Mouse (Mus musculus) intestine, postnatal 0 days (tissue): ENCODE results near the gene Pigu. TPM values are rescaled to one million over a fixed set of nuclear protein-coding genes. Genes with fewer than 3 reads are reported as not detected.
A peak's percentile ranks its signal among the peaks of the same experiment; 100 is the strongest.

ENCODE experiments used
- ATAC-seq: fragments of 200-750 bp; cut with Nextera tagmentation; 2 replicates; pipeline ENCODE4 v1.8.0; 2017; ENCODE audit warnings: mild to moderate bottlenecking, moderate TSS enrichment, moderate library complexity
- H3K27ac ChIP-seq: fragments of 300-500 bp; sonication (generic); 2 replicates; pipeline ENCODE4 v1.5.1; 2014; ENCODE audit warnings: mild to moderate bottlenecking, low read depth, low read length, moderate library complexity
- H3K27me3 ChIP-seq: fragments of 300-500 bp; sonication (generic); replicated peaks from 2 replicates; pipeline ENCODE4 v1.6.1; 2014; ENCODE audit warnings: low read length, mixed read lengths; ENCODE audit not compliant: control insufficient read depth, insufficient read depth
- H3K36me3 ChIP-seq: fragments of 300-500 bp; sonication (generic); 2 replicates; pipeline ENCODE4 v1.6.1; 2014; ENCODE audit warnings: mild to moderate bottlenecking, moderate library complexity; ENCODE audit not compliant: control insufficient read depth, insufficient read depth
- H3K4me1 ChIP-seq: fragments of 300-500 bp; sonication (generic); replicated peaks from 2 replicates; pipeline ENCODE4 v1.6.1; 2014; ENCODE audit warnings: antibody characterized with exemption, low read length, mixed read lengths; ENCODE audit not compliant: control insufficient read depth, insufficient read depth
- H3K4me2 ChIP-seq: fragments of 300-500 bp; sonication (generic); replicated peaks from 2 replicates; pipeline ENCODE4 v1.6.1; 2014; ENCODE audit warnings: low read depth, mild to moderate bottlenecking, moderate library complexity
- H3K4me3 ChIP-seq: fragments of 300-500 bp; sonication (generic); 2 replicates; pipeline ENCODE4 v1.5.1; 2014; ENCODE audit warnings: low read depth, low read length
- H3K9ac ChIP-seq: fragments of 300-500 bp; sonication (generic); 2 replicates; pipeline ENCODE4 v1.6.1; 2014; ENCODE audit warnings: mild to moderate bottlenecking, low read depth, low read length
- H3K9me3 ChIP-seq: fragments of 300-500 bp; sonication (generic); 2 replicates; pipeline ENCODE4 v1.6.1; 2016; ENCODE audit warnings: mixed run types; ENCODE audit not compliant: control insufficient read depth
- CTCF ChIP-seq: sonication (generic); IDR thresholded peaks from 2 replicates; pipeline ENCODE4 v1.5.1; 2016; ENCODE audit warnings: low read depth, mild to moderate bottlenecking, control low read depth, antibody characterized with exemption, moderate library complexity
- WGBS: fragments of 180-500 bp; shearing (Covaris S2); extraction: QIAGEN DNeasy Blood & Tissue Kit; methylation state at CpG from one replicate; pipeline ENCODE4 v1.1.7; 2014; 5-methylcytosine and 5-hydroxymethylcytosine counted together
- polyA plus RNA-seq: library from polyadenylated mRNA; unstranded; fragments of >200 nt; fragmentation: Nextera tagmentation; extraction: Ambion mirVana; gene quantifications from 2 replicates; pipeline ENCODE4 v1.2.1, GENCODE M21; 2015

The Pigu gene
- polyA plus RNA-seq, 1 experiment from 2014 or later, result 31.5 TPM

DNA sequence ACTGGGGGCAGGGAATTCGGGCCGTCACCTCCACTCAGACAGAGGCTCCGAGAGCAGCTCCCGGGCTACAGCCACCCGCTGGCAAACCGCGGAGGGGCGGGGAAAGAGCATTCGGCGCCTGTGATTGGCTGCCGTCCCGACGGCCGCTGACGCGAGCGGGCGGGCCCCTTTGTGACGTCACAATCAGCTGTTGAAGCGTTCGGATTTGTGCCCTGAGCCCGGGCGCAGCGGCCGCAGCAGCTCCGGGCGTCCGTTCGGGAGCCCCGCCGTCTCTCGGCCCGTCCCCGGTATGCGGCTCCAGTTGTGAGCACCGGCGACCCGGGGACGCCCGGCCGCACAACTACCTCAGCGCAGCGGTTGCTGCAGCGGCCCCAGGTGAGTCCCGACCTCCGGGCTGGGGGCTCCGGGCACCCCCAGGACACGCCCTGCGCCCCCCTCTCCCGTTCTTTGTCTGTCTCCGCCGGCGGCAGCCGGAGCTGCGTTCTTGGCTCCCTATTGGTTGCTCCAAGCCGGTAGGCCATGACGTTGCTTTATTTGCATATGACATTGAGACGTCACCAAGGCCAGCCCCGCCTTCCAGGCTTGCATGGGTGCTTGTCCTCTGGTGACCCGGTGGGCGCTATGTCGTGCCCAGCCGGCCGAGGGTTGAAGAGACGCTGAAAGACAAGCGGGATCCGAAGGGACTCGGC lies 24.6 kb upstream of the Pigu start:
- H3K9me3 ChIP-seq, result no peaks in the 10 kb centered on the region
- WGBS, result under 1% methylated on average over 59 of the region's 68 CpGs
- peak overlapping the region; percentile 99 for H3K27ac ChIP-seq
- peak overlapping the region; percentile 92 for H3K4me2 ChIP-seq
- no peak for TF ChIP-seq CTCF
- peaks cover 11% of the 10 kb centered on the region; the same call in 1 of the 2 replicates for H3K27me3 ChIP-seq
- H3K4me1 ChIP-seq, result peaks cover 13% of the 10 kb centered on the region
- ATAC-seq, result peak; percentile 90
- peak overlapping the region; percentile 80 for H3K4me3 ChIP-seq
- peak overlapping the region; percentile 85 for H3K9ac ChIP-seq
- H3K36me3 ChIP-seq, result peaks cover 14% of the 10 kb centered on the region; the same call in 1 of the 2 replicates

DNA sequence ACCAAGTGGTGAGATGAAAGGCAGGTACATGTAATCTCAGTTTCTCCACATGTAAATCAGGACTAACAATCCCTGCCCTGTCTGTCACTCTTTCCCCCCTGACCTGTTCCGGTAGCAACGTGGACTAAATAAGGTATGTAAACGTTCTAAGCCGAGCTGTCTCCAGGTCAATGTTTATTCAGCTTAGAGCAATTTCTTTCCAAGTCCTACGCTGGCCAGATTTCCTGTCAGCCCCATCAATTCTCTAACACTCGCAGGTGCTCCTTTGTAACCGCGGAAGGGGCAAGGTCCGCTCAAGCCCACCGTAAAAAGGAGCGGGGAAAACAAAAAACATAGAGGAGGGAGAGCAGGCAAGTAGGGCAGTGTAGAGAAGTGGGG lies 23.8 kb upstream of the Pigu start:
- H3K4me1 ChIP-seq, result peaks cover 13% of the 10 kb centered on the region
- ATAC-seq, result no peak
- H3K4me2 ChIP-seq, result peak overlapping the region; percentile 92
- H3K27ac ChIP-seq, result peak overlapping the region; percentile 99
- peaks cover 8% of the 10 kb centered on the region; the same call in 1 of the 2 replicates for H3K36me3 ChIP-seq
- no peak for TF ChIP-seq CTCF
- peak overlapping the region; percentile 80 for H3K4me3 ChIP-seq
- WGBS, result 2% methylated on average over 11 of the region's 11 CpGs
- H3K9ac ChIP-seq, result peak overlapping the region; percentile 85
- peaks cover 11% of the 10 kb centered on the region; the same call in 1 of the 2 replicates for H3K27me3 ChIP-seq
- no peaks in the 10 kb centered on the region for H3K9me3 ChIP-seq

DNA sequence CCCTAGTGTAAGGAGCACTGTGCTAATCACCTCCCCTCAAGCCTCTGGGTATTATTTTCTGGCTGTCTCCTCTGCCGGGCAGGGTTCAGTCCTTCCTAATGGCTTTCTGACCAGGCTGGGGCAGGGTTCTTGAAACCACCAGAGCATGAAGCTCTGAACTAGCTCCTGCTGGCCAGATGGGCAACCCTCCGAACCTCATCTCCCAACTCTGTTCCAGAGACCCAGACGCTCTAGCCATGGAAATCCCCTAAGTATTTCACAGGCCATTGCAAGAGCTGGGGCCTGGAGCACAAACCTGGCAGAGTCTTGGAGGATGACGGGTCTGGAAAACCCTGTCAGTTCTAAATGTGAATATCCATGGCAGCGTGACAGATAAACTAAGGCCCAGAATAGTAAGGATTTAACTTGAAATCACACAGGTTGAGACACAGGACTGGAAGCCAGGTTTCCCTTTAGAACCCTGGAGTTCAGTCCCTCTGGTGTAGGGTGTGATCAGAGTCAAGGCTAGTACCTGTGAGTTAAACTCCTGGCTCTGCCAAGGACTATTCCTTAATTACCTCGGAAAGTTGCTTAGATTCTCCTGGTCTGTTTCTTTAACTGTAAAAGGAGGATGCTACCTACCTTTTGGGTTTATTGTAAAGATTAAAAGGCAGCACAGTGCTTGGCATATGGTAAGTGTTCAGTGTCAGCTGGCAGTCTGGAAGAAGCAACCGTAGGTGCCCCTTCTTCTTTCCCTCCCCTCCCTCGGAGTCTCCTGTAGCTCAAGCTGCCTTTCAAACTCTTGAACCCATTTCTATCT lies 23.2 kb upstream of the Pigu start, which contains the start of gene Trp53inp2:
Gene Trp53inp2, plus strand, starts transcription at position 799 of the 799 bp plus-strand sequence.
- H3K4me1 ChIP-seq, result peaks cover 13% of the 10 kb centered on the region
- no peak for TF ChIP-seq CTCF
- peak within 1 kb of the TSS; percentile 80 for H3K4me3 ChIP-seq
- ATAC-seq, result no peak
- H3K9me3 ChIP-seq, result no peaks in the 10 kb centered on the region
- H3K27ac ChIP-seq, result peak within 1 kb of the TSS; percentile 99
- peaks cover 11% of the 10 kb centered on the region; the same call in 1 of the 2 replicates for H3K27me3 ChIP-seq
- WGBS, result 56% methylated on average over 8 of the region's 8 CpGs
- peak within 1 kb of the TSS; percentile 85 for H3K9ac ChIP-seq
- H3K4me2 ChIP-seq, result peak within 1 kb of the TSS; percentile 92
- H3K36me3 ChIP-seq, result 0 out of 2 replicates have a peak, but pooled peaks cover 2% of the 10 kb centered on the region

GRCm38 (mm10) chr2:155376191-155376590 lies 19.0 kb upstream of the Pigu start:
- ATAC-seq, result no peak
- TF ChIP-seq CTCF, result no peak
- H3K4me1 ChIP-seq, result no peaks in the 10 kb centered on the region; the same call in 1 of the 2 replicates
- no peaks in the 10 kb centered on the region for H3K9me3 ChIP-seq
- WGBS, result 77% methylated on average over 10 of the region's 10 CpGs
- no peaks in the 10 kb centered on the region for H3K36me3 ChIP-seq
- no peak overlapping the region for H3K4me2 ChIP-seq
- H3K9ac ChIP-seq, result no peak overlapping the region
- no peak overlapping the region for H3K27ac ChIP-seq
- H3K27me3 ChIP-seq, result peaks cover 11% of the 10 kb centered on the region; the same call in 1 of the 2 replicates
- H3K4me3 ChIP-seq, result no peak overlapping the region

- H3K27me3 ChIP-seq, result no peaks in the 10 kb centered on the region
- no peak for TF ChIP-seq CTCF
- ATAC-seq, result no peak
- no peaks in the 10 kb centered on the region for H3K36me3 ChIP-seq
- H3K27ac ChIP-seq, result no peak overlapping the region
- H3K4me2 ChIP-seq, result no peak overlapping the region
- H3K9ac ChIP-seq, result no peak overlapping the region
- H3K4me3 ChIP-seq, result no peak overlapping the region
- H3K4me1 ChIP-seq, result no peaks in the 10 kb centered on the region
- no peaks in the 10 kb centered on the region for H3K9me3 ChIP-seq
These were observed 17.3 kb upstream of the Pigu start for GRCm38 (mm10) chr2:155374521-155374920.

DNA sequence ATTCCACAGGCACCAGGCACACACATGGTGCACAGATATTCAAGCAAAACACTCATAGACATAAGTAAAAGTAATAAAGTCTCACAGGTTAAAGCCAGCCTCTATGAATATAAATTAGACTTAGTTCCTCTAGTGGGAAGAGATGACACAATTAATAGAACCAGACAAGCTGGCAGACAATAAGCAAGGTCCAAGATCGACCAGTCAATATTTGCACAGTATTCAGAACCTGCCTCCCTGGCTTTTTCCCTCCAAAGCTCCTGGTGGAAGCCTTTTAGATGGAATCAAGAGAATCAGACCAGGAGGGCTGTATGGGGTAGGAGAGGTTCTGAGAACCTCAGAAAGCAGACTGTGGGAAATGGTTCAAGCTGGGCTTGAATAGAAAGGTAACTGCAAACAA lies 16.7 kb upstream of the Pigu start:
- H3K9ac ChIP-seq, result no peak overlapping the region
- no peak for TF ChIP-seq CTCF
- WGBS, result 42% methylated on average over 1 of the region's 1 CpGs
- no peak overlapping the region for H3K4me3 ChIP-seq
- H3K9me3 ChIP-seq, result no peaks in the 10 kb centered on the region
- no peak overlapping the region for H3K4me2 ChIP-seq
- H3K27ac ChIP-seq, result no peak overlapping the region
- no peaks in the 10 kb centered on the region for H3K27me3 ChIP-seq
- H3K4me1 ChIP-seq, result no peaks in the 10 kb centered on the region
- H3K36me3 ChIP-seq, result no peaks in the 10 kb centered on the region
- no peak for ATAC-seq
